Mouse (Mus musculus) embryonic facial prominence, embryonic 12.5 days (tissue): ENCODE data around the gene Wdr43. TPM values are rescaled to one million over a fixed set of nuclear protein-coding genes. Genes with fewer than 3 reads are reported as not detected.

Source experiments
- ATAC-seq: fragments of 200-750 bp; cut with Nextera tagmentation; 2 replicates; pipeline ENCODE4 v1.8.0; 2017; ENCODE audit not compliant: insufficient number of reproducible peaks, insufficient read depth, low FRiP score, low TSS enrichment
- H3K27ac ChIP-seq: fragments of 300-500 bp; sonication (generic); 2 replicates; pipeline ENCODE4 v1.5.1; 2016; ENCODE audit warnings: mild to moderate bottlenecking
- H3K27me3 ChIP-seq: fragments of 300-500 bp; sonication (generic); 2 replicates; pipeline ENCODE4 v1.6.1; 2016; ENCODE audit warnings: mild to moderate bottlenecking, moderate library complexity
- H3K36me3 ChIP-seq: fragments of 300-500 bp; sonication (generic); 2 replicates; pipeline ENCODE4 v1.6.1; 2016; ENCODE audit warnings: mild to moderate bottlenecking
- H3K4me1 ChIP-seq: fragments of 300-500 bp; sonication (generic); 2 replicates; pipeline ENCODE4 v1.6.1; 2016
- H3K4me2 ChIP-seq: fragments of 300-500 bp; sonication (generic); replicated peaks from 2 replicates; pipeline ENCODE4 v1.6.1; 2016; ENCODE audit warnings: mild to moderate bottlenecking, moderate library complexity
- H3K4me3 ChIP-seq: fragments of 300-500 bp; sonication (generic); 2 replicates; pipeline ENCODE4 v1.5.1; 2016; ENCODE audit warnings: mild to moderate bottlenecking
- H3K9ac ChIP-seq: fragments of 300-500 bp; sonication (generic); 2 replicates; pipeline ENCODE4 v1.6.1; 2016; ENCODE audit warnings: mild to moderate bottlenecking, moderate library complexity
- H3K9me3 ChIP-seq: fragments of 300-500 bp; sonication (generic); 2 replicates; pipeline ENCODE4 v1.6.1; 2016; ENCODE audit warnings: mild to moderate bottlenecking, moderate library complexity
- WGBS: fragments of 180-500 bp; shearing (Covaris S2); methylation state at CpG from one replicate; pipeline ENCODE4 v1.1.7; 2016; 5-methylcytosine and 5-hydroxymethylcytosine counted together
- polyA plus RNA-seq: library from polyadenylated mRNA; unstranded; fragments of >200 nt; fragmentation: Nextera tagmentation; extraction: Ambion mirVana; gene quantifications from 2 replicates; pipeline ENCODE4 v1.2.1, GENCODE M21; 2016

Wdr43 gene
- polyA plus RNA-seq, 1 experiment from 2014 or later, result 85.8 TPM

DNA sequence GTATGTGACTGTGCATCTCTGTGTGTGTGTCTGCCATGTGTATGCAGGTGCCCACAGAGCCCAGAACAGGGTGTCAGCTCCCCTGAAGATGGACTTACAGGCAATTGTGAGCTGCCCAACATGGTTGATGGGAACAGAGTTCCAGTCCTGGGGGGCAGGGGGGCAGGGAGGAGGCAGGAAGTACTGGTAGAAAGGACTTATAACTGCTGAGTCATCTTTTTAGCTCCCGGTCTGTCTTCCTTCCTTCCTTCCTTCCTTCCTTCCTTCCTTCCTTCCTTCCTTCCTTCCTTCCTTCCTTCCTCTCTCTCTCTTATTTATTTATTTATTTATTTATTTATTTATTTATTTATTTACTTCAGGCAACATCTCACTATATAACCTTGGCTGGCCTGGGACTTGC, 48.5 kb downstream of the Wdr43 start:
- Histone ChIP-seq H3K27ac (no peak overlapping the region), H3K36me3 (no peaks in the 10 kb centered on the region), H3K27me3 (no peaks in the 10 kb centered on the region), H3K4me2 (no peak overlapping the region), H3K4me1 (no peaks in the 10 kb centered on the region; the same call in 1 of the 2 replicates), H3K4me3 (no peak overlapping the region), H3K9ac (no peak overlapping the region), H3K9me3 (no peaks in the 10 kb centered on the region)
- no peak for ATAC-seq
- WGBS, result 78% methylated on average over 1 of the region's 1 CpGs

DNA sequence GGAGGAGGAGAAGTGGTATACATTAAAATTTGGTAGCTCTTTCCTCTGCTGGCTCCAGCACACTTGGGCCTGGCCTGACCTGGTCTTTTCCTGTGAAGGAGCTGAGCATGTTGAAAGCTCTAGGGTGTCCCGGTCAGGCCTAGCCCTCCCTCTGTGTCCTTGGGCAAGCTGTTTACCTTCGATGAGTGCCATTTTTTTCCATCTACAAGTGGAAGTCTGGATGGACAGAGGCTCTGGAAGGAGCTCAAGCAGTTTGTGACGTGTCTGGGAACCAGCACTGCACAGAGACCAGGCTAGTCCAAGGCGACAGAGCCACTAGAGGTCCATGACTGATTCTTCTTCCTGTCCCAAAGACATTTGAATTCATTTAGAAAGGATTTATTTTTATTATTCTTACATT, 49.5 kb downstream of the Wdr43 start:
- H3K27me3 ChIP-seq, result no peaks in the 10 kb centered on the region
- H3K27ac ChIP-seq, result no peak overlapping the region
- no peak overlapping the region for H3K9ac ChIP-seq
- H3K4me3 ChIP-seq, result no peak overlapping the region
- no peak overlapping the region for H3K4me2 ChIP-seq
- WGBS, result 89% methylated on average over 4 of the region's 4 CpGs
- no peaks in the 10 kb centered on the region for H3K9me3 ChIP-seq
- no peaks in the 10 kb centered on the region; the same call in 1 of the 2 replicates for H3K4me1 ChIP-seq
- H3K36me3 ChIP-seq, result no peaks in the 10 kb centered on the region
- no peak for ATAC-seq

DNA sequence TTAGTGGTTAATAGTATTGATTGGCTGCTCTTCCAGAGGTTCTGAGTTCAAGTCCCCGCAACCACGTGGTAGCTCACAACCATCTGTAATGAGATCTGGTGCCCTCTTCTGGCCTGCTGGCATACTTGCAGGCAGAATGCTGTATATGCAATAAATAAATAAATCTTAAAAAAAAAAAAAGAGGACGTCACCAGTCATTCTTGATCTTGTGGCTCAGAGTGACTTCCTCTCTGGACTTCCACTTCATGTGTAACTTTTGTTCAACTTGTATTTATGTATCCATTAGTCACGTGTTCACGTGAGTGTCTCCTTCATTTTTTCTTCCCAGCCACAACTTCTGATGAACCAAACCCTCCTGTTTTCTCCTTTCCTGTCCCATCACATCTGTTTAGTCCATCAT, 53.8 kb downstream of the Wdr43 start:
- Histone ChIP-seq H3K9ac (no peak overlapping the region), H3K27me3 (no peaks in the 10 kb centered on the region), H3K9me3 (no peaks in the 10 kb centered on the region), H3K36me3 (no peaks in the 10 kb centered on the region), H3K27ac (no peak overlapping the region), H3K4me1 (no peaks in the 10 kb centered on the region), H3K4me3 (no peak overlapping the region), H3K4me2 (no peak overlapping the region)
- ATAC-seq, result no peak
- WGBS, result 84% methylated on average over 5 of the region's 5 CpGs

DNA sequence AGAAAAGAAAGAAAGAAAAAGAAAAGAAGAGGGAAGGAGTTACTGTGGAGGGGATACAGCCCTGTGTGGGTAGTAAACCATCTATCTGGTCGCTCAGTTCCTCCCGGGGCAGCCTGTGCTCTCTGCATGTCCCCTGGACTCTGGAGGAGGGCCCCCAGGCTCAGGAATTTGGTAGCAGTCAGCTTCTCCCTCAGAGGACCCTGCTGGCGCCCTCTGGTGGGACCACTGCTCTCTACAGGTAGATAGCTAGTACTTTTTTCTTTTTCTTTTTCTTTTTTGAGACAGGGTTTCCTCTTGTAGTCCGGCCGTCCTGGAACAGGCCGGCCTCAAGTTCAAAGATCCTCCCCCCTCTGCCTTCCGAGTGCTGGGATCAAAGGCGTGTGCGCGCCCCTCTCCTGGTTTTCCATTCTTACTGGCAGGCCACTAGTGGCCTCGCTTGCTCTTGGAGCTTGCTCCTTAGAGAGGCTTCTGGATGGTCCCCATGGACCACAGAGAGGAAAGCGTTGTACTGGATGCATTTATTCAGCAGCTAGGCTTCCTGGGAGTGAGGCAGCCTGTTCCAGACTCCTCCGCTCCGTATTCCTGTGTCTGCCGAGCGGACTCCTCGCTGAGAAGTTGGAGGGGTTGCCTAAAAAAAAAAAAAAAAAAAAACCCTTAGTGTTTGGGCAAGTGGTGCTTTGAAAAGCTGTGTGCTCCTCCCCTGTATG, 56.3 kb downstream of the Wdr43 start:
- Histone ChIP-seq H3K36me3 (no peaks in the 10 kb centered on the region), H3K4me3 (no peak overlapping the region), H3K27ac (no peak overlapping the region), H3K9me3 (no peaks in the 10 kb centered on the region), H3K4me1 (no peaks in the 10 kb centered on the region), H3K27me3 (no peaks in the 10 kb centered on the region), H3K4me2 (no peak overlapping the region), H3K9ac (no peak overlapping the region)
- no peak for ATAC-seq
- WGBS, result 60% methylated on average over 17 of the region's 17 CpGs

DNA sequence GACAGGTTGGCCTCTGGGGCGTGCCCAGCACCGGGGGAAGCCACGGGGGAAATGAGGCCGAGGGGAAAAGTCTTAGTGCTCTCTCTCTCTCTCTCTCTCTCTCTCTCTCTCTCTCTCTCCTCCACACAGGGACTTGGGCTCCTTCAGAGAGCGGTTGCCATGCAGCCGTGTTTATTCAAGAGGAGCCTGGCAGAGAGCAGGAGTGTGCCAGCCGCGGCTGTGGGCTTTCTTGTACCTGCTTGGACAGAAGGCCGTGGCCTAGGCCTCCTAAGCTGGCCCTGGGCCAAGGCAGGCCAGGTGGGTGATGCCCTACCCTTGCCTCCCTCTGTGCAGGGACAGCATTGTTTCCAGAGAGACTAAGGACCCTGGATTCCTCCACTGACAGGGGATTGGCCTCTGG, 57.4 kb downstream of the Wdr43 start, which contains the start of gene Togaram2:
Togaram2 (plus strand) TSS at position 170 of the 400 bp plus-strand sequence.
- ATAC-seq, result no peak
- Histone ChIP-seq H3K27me3 (no peaks in the 10 kb centered on the region), H3K36me3 (no peaks in the 10 kb centered on the region), H3K4me2 (no peak within 1 kb of the TSS), H3K4me1 (no peaks in the 10 kb centered on the region), H3K4me3 (no peak within 1 kb of the TSS), H3K9ac (no peak within 1 kb of the TSS), H3K27ac (no peak within 1 kb of the TSS), H3K9me3 (no peaks in the 10 kb centered on the region)
- WGBS, result 66% methylated on average over 9 of the region's 9 CpGs

DNA sequence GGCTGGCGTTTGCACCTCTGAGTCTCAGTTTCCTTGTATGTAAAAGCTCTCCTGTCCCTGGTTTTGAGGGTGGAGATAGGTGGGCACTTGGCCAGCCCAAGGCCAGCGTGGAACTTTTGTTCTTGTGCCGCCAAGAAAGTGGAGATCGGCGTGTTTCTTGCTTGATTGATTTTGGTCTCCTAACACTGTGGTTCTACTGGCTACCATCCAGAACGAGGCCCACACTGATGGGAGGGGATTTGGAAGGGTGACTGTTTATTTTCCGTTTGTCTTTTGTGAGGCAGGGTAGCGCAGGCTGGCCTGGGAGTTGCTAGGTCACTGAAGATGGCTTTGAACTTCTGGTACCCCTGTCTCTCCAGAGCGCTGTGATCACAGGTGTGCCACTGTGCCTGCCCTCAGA, 58.2 kb downstream of the Wdr43 start:
- Histone ChIP-seq H3K27me3 (no peaks in the 10 kb centered on the region), H3K9ac (no peak overlapping the region), H3K4me2 (no peak overlapping the region), H3K4me1 (no peaks in the 10 kb centered on the region), H3K36me3 (no peaks in the 10 kb centered on the region), H3K4me3 (no peak overlapping the region), H3K9me3 (no peaks in the 10 kb centered on the region), H3K27ac (no peak overlapping the region)
- 78% methylated on average over 9 of the region's 9 CpGs for WGBS
- ATAC-seq, result no peak

DNA sequence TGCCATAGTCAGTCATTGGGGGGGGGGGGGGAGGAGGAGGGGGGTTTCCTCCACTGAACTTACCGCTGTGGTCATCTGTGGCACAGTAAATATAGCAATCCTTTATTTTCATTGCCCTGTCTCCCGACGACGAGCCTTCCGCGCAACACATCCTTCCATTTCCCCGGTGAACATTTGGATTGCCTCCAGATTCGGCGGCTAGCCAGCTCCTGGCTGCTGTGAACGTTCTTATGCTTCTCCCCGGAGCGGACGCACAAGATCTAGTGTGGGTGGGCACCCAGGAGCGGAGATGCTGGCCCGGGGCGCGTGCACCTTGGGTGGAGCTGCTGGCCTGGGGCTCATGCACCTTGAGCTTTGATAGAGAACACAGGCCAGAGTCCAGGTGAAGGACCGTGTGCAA, 59.2 kb downstream of the Wdr43 start:
- Histone ChIP-seq H3K36me3 (no peaks in the 10 kb centered on the region), H3K4me2 (no peak overlapping the region), H3K9ac (no peak overlapping the region), H3K4me1 (no peaks in the 10 kb centered on the region), H3K9me3 (no peaks in the 10 kb centered on the region), H3K27me3 (no peaks in the 10 kb centered on the region), H3K27ac (no peak overlapping the region), H3K4me3 (no peak overlapping the region)
- no peak for ATAC-seq
- WGBS, result 90% methylated on average over 18 of the region's 18 CpGs

DNA sequence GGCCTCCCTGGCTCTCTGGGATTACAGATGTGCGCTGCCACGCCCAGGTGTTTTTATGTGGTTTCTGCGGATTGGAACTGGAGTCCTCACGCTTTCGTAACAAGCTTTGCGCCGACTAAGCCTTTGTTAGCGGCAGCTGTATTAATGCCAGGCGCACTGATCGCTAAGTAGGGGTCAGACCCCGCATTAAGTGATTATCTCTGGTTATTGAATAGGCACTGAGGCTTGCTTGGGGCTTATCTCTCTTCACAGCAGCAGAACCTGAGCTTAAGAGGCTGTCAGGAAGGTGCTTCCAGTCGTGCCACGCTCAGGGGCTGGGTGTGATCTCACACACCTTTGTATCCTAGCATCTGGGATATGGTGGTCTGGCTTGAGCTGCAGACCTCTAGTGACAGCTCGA, 66.0 kb downstream of the Wdr43 start:
- no peaks in the 10 kb centered on the region for H3K9me3 ChIP-seq
- H3K27ac ChIP-seq, result no peak overlapping the region
- no peaks in the 10 kb centered on the region for H3K27me3 ChIP-seq
- ATAC-seq, result no peak
- WGBS, result 70% methylated on average over 14 of the region's 14 CpGs
- H3K4me3 ChIP-seq, result no peak overlapping the region
- H3K9ac ChIP-seq, result no peak overlapping the region
- no peaks in the 10 kb centered on the region; the same call in 1 of the 2 replicates for H3K4me1 ChIP-seq
- H3K4me2 ChIP-seq, result no peak overlapping the region
- H3K36me3 ChIP-seq, result no peaks in the 10 kb centered on the region

DNA sequence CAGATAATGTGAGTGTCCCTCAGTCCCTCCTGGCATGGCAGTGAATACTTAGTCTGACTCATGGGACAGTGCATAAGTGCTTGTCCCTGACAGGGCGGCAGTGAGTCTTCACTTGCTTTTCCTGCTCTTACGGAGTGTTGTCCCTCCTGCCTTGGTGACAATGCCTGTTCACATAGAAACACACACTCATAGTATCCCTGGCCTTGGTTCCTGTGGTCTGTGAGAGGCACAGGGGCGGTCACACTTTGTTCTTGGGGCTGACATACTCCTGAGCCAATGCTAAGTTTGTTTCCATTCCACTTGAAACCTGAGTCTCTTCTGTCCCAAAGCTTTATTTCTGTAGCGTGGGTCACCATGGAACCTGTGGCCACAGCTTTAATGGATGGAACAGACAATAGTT, 66.7 kb downstream of the Wdr43 start:
- WGBS, result 86% methylated on average over 4 of the region's 4 CpGs

DNA sequence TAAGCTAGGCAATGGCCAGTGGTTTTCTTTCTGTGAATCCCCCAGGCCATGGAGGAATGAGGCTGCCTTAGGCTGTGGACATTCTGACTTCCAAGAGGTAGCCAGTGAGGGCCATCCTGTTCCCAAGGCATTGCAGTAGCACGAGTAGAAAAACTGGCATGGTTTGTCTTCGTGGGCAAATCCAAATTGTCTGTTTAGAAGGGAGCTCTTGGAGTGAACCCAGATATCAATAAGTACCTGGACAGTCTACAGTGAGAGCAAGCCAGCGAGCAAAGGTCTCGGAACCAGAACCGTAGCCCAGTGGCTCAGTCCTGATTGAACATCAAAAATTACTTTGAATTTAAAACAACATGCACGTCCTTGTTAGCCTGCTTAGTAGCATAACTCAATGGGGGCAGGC, 67.6 kb downstream of the Wdr43 start:
- Histone ChIP-seq H3K9ac (no peak overlapping the region), H3K4me3 (no peak overlapping the region)

More for the DNA sequence above, 66.7 kb downstream of the Wdr43 start:
- no peaks in the 10 kb centered on the region; the same call in 1 of the 2 replicates for H3K4me1 ChIP-seq
- no peaks in the 10 kb centered on the region for H3K36me3 ChIP-seq
- no peak overlapping the region for H3K4me2 ChIP-seq
- H3K9me3 ChIP-seq, result no peaks in the 10 kb centered on the region
- H3K9ac ChIP-seq, result no peak overlapping the region
- H3K4me3 ChIP-seq, result no peak overlapping the region
- no peaks in the 10 kb centered on the region for H3K27me3 ChIP-seq
- no peak overlapping the region for H3K27ac ChIP-seq
- no peak for ATAC-seq

DNA sequence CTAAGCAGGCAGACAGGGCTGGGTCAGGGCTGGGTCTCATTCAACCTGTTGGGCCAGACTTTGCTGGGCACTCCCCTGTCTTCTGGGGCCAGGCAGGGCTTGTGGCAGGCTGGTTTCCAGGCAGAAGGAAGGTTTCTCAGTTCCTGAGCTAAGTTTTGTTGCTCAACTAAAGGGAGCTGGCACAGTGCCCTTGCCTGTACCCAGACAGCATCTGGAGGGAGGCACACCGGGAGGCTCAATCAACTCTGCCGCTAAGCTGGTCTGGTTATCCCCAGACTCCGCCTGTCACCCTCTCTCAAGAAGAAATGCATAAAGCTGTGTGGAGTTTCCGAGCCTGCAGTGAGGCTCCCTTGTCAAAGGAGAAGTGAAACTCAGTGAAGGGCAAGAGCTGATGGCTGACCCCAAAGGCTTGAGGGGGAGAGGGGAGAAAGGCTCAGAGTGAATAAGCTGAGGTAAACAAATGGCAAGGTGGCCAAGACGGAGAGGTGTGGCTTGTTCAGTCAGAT, 68.5 kb downstream of the Wdr43 start:
- H3K27ac ChIP-seq, result no peak overlapping the region
- H3K9ac ChIP-seq, result no peak overlapping the region
- H3K27me3 ChIP-seq, result no peaks in the 10 kb centered on the region
- no peak overlapping the region for H3K4me3 ChIP-seq
- no peak overlapping the region for H3K4me2 ChIP-seq
- no peaks in the 10 kb centered on the region; the same call in 1 of the 2 replicates for H3K4me1 ChIP-seq
- H3K36me3 ChIP-seq, result no peaks in the 10 kb centered on the region
- no peak for ATAC-seq
- 51% methylated on average over 5 of the region's 5 CpGs for WGBS
- H3K9me3 ChIP-seq, result no peaks in the 10 kb centered on the region; the same call in 1 of the 2 replicates

More for the DNA sequence above, 67.6 kb downstream of the Wdr43 start:
- H3K4me1 ChIP-seq, result no peaks in the 10 kb centered on the region; the same call in 1 of the 2 replicates
- H3K9me3 ChIP-seq, result no peaks in the 10 kb centered on the region
- 91% methylated on average over 6 of the region's 6 CpGs for WGBS
- ATAC-seq, result no peak
- H3K27me3 ChIP-seq, result no peaks in the 10 kb centered on the region
- no peak overlapping the region for H3K4me2 ChIP-seq
- H3K36me3 ChIP-seq, result no peaks in the 10 kb centered on the region
- H3K27ac ChIP-seq, result no peak overlapping the region

DNA sequence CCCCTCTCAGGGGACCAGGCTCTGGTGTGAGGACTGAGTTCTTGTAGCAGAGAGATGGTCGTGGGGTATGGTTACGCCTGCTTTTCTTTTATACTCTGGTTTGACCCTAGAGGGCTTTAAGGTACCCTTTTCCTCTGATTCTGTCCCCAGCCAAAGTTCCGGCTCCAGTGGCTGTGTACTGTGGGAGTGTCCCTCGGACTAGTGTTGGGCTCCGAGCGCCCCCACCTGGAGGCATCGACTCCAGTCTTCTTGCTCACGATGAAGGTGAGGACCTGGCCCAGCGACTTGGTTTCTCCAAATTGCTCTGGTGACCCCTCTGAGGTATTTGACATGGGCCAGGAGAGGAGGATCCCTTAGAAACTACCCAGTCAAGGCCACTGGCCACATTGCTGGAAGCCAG, 71.7 kb downstream of the Wdr43 start:
- no peaks in the 10 kb centered on the region for H3K36me3 ChIP-seq
- 65% methylated on average over 9 of the region's 9 CpGs for WGBS
- ATAC-seq, result no peak
- no peak overlapping the region for H3K4me2 ChIP-seq
- H3K9ac ChIP-seq, result no peak overlapping the region
- H3K4me3 ChIP-seq, result no peak overlapping the region
- no peaks in the 10 kb centered on the region; the same call in 1 of the 2 replicates for H3K9me3 ChIP-seq
- H3K27ac ChIP-seq, result no peak overlapping the region
- H3K4me1 ChIP-seq, result no peaks in the 10 kb centered on the region
- no peaks in the 10 kb centered on the region for H3K27me3 ChIP-seq
